Mouse (Mus musculus) heart, postnatal 36 days (tissue): Measurements from ENCODE around the gene Wdr11. TPM values are rescaled to one million over a fixed set of nuclear protein-coding genes. Genes with fewer than 3 reads are reported as not detected.

Experiments
- DNase-seq, 2 experiments: peaks; one replicate each; pipeline ENCODE4 v3.0.0; 2021 to 2022
- intact Hi-C: fragments of 180-260 bp; cut with DNase I; formaldehyde crosslinking; loops from one replicate; pipeline ENCODE4 v1.15.1; 2025
- total RNA-seq, 2 experiments: library from RNA; stranded (reverse); gene quantifications; 2 replicates each; pipeline ENCODE4 v1.2.3; 2021

The Wdr11 gene
- total RNA-seq, 2 experiments from 2014 or later: 23.8 to 24.0 TPM

DNA sequence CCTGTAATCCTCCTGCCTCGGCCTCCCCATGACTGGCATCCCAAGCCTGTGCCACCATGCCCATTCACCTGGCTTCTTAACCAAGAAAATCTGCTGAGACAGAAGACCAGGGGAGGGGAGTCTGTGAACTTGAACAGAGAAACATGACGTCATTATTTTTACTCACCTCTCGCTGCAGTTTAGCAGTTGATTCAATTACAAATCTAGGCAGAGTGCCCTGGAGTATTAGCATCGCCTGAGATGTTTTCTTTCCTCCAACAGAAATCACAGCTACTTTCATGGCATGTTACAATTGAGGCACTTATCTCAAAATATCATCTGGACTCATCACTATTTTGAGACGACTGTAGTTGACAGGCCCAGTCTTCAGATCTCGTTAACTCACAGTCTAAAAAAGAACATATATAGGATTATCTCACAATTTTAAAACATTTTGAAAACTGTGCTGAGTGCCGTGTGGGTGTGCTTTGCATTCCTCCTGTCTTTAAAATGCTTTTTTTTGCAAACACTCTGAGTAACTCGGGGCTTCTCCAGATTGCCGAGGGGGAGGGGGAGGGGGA, 61.3 kb downstream of the Wdr11 start:
- intact Hi-C loops: loop anchor here (1.0 to 5.0 kb wide), 3 partner anchors 620 to 823 kb away; no protein-coding TSS in a partner anchor
- no peak for DNase-seq

DNA sequence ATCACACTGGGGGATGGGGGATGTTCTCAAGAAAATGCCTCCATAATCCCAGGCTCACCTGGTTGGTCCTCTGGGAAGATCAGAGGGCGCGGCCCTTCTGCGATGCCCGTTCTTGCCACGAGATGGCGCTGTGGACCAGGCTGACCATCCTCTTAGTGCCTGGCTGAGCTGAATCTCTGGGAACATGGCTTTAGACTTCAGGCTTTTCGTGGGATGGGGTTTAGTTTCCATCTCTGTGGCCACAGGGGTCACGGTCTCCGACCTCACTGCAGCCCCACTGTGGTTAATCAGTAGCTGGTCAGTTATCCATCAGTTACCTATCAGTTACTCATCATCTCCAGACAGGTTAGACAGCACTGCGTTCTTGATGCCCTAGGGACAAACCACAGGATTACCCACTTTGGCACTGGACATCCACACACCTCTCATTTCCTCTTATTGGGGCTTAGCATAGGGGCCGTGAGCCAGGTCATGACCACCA, 62.2 kb downstream of the Wdr11 start:
- DNase-seq: peak; percentile 75 to 87
- intact Hi-C loops: loop anchor here (1.0 to 5.0 kb wide), 3 partner anchors 619 to 822 kb away; no protein-coding TSS in a partner anchor

DNA sequence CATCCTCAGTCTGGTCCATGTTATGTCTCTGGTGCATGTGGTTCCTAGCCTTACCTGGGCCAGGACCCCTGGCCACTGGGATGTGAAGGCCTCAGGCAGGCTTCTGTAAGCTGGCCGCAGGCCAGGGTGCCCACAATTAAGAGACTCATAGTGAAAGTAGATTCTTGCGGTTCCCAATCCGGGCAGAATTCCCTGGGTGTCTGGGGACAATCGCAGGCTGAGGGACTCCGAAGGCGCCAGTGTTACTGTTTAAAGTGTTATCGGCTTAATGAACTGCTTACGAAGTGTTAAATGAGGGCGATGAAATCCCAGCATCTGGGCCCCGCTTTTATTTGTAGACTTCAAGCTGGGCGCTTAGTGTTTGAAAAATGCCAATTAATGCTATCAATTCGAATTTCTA, 63.3 kb downstream of the Wdr11 start:
- intact Hi-C loops: loop anchor here (5.0 kb wide), 1 partner anchor 727 kb away; no protein-coding TSS in a partner anchor
- DNase-seq: no peak

DNA sequence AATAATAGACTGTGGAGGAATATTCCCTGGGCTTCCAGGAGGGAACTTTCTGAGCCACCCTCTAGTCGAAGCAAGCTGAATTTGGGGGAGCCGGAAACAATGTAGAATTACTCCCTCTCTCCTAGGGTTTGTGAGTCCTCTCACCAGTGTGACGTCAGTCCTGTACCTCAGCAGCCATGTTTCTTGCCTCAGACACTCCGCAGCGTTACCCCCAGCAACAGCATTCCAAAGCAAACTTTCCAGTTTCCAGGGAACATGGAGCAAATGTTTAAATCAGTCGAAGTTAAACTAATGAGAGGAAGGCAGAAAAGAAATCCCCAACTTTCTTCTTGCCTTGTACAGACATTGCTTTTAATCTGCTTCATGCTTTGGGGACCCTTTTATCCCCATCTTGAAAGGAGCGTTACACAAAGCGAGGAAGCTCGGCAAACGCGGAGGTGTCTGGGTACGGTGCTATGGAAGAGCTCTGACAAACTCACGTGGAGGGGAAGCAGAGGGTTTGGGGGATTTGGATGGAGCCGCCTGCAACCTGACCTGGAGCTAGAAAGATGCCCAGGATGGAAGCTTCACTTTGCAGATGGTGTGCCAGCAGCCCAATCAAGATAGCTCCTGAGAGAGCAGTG, 64.1 kb downstream of the Wdr11 start:
- no peak for DNase-seq
- intact Hi-C loops: no loop called here

DNA sequence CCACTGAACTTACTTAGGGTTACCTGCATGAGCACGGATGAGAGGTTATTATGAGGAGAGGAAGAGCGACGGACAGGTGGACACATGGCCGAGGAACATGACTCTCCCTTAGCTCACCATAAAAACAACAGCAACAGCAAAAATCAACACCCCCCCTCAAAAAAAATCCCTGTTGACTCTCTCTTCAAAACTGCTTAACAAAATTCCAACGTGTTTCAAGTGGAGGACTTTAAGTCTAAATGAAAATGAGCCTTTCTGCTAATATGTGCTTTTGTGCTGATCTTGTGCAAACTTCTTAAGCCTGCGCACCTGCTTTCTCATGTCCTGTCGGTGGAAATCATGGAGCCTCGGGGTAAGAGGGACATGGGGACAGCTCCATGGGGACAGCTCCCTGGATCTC, 66.2 kb downstream of the Wdr11 start:
- DNase-seq: no peak
- intact Hi-C loops: no loop called here

DNA sequence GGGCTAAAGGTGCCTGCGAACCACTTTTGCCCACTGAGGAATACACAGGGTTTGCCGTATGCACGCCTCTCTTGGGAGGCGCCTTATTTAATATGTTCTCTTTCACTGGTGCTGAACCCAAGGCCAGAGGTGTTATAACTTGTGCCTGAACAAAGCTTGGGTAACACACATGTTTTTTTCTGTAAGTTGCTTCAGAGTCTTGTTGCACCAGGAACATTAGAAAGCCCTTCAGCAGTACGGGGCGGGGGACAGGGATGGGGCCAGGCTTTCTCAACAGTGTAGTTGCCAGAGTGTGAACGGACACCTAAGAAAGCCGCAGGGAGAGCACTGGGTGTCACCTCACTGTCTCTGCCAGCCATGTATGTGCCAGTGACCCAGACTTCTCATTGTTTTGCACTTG, 68.1 kb downstream of the Wdr11 start:
- intact Hi-C loops: no loop called here
- no peak for DNase-seq

DNA sequence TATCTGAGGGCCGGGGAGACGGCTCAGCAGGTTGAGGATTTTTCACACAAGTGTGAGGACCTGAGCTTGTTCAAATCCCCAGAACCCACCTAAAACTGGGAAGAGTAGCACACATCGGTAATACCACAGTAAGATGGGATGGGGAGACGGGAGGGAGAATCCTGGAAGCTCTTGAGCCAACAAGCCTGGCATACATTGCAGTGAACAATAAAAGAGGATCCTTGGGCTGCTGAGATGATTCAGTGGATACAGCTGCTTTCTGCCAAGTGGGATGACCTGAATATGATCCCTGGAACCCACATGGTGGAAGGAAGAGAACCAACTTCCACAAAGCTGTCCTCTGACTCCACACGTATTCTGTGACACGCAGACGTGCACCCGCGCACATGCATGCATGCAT, 68.9 kb downstream of the Wdr11 start:
- DNase-seq: no peak
- intact Hi-C loops: no loop called here

DNA sequence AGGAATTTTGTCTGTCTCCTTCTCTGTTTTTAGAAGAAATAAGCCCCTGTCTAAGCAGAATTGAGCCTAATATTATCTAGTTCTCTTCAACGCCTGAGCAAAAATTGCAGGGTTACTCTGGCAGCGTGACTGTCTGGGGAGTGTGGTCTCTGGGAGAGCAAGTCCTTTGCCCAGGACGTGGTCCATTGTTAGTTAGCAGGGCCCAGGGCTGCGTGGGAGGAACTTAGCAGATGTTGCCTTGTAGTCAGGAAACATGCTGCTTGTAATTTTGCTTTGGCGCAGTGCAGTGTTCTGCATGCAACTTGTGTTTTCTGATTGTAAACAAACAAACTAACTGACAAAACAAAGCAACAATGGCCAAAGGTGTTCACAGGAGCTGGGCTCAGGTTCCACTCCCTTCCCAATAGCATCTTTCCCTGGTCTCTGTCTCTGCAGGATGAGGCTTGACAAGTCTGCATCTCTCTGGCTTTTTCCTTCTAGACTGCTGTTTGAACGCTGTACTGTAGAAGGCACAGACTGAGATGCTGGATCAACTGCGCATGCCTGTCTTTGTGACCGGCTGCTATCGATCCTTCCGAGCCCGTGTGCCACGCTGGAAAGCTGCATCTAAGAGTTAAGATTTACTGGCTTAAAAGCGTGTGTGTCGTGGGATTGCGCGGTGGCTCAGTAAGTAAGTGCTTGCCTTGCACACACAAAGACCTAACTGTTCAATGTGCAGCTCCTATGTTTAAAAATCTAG, 70.6 kb downstream of the Wdr11 start:
- DNase-seq: peak; percentile 7 to 8
- intact Hi-C loops: no loop called here

DNA sequence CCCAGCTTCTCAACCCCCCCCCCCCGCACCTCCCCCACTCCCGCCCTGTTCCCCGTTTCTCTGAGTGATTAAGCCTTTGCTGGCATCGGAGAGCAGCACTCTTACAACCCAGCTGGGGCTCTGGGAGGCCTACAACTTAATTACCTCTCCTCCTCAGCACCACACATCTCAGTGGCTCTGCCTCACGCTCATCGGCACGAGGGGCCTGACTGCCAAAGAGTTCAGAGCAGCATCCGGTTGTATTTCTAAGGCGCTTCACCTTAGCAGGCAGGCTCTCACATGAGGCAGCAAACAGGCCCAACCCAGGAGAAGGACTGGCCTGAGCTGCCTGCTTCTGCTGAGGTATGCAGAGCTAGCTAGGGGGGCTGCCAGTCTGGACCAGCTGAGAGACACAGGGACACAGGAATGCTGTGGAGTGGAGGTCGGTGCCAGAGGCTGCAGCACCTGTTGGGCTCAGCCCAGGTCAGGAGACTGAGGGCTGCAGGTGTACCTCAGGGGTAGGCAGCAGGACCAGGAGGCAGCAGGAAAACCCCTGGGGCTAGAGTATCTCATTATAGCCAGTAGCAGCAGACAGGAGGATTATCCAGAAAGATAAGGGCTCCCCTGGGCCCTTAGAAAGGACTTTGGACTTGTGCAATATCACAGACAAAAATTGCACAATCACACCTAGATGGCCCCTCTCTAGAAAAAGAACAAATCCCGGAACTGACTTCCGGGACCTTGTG, 72.3 kb downstream of the Wdr11 start:
- intact Hi-C loops: no loop called here
- no peak for DNase-seq

DNA sequence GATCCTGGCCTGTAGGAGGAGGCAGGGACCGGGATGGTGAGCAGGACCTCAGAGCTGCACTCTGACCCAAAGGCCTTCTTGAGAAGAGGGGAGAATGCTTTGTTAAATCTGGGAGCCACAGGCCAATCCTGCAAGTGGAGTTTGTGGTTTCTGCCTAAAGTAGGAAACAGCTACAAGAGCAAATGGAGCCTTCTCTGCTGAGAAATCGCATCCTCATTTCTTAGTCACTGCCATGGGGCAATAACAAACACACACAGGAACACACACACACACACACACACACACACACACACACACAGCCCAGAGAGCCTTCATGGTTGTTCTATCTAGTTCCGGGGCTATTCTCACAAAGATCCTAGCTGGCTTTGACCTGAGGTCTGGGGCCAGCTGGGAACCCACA, 73.7 kb downstream of the Wdr11 start:
- DNase-seq: no peak
- intact Hi-C loops: no loop called here

DNA sequence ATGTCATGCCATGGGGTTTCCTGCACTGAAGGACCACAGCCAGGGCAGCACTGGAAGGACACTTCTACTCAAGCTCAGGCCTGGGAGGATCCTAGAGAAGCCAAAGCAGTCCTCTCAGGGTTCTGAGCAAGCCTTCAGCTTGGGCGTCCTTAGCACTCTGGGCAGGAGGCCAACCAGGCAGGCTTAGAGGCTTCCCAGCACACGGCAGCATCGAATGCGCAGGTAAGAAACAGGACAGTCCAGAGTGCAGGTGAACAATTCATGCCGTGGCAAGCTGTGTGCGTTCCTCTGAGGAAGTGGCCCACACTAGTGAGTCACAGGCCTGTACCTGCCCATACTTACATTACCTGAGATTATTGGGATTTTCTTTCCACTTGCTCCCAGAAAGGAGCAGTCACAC, 74.3 kb downstream of the Wdr11 start:
- intact Hi-C loops: no loop called here
- DNase-seq: no peak

DNA sequence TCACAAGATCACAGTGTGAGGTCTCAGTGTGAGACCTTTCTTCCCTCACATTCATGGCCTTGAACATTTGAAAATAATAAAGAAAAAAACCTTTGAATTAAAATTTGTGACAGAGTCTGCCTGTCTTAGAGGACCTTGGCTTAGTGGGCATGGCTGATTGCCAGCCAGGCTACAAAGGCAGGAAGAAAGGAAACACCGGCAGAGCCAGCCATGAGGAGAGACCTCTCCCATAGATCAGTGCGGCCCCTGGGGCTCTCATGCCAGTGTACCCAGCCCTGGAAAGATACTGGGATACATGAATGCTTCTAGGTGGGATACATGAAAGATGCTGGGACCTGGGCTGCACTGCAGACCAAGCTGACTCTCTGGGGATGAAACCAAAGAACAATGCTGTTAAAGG, 74.9 kb downstream of the Wdr11 start:
- no peak for DNase-seq

DNA sequence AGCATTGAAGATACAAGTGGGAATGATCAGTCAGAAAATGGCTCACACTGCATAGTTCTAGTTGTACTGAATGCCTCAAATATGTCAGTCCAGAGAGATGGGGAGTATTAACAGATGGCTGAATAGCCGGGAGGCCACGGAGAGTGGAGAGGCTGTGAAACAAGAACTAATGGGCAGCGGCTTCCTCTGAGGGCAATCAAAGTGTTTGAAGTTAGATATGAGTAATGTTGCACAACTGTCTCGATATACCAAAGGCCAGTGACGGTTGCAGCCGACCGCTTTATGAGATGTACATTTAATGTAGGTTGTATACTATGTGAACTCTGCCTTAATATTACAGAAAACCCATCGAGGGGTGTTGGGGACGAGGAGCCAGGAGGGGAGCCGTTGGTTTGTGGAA, 78.6 kb downstream of the Wdr11 start:
- DNase-seq: no peak
- intact Hi-C loops: no loop called here

More for the DNA sequence above, 74.9 kb downstream of the Wdr11 start:
- intact Hi-C loops: no loop called here

DNA sequence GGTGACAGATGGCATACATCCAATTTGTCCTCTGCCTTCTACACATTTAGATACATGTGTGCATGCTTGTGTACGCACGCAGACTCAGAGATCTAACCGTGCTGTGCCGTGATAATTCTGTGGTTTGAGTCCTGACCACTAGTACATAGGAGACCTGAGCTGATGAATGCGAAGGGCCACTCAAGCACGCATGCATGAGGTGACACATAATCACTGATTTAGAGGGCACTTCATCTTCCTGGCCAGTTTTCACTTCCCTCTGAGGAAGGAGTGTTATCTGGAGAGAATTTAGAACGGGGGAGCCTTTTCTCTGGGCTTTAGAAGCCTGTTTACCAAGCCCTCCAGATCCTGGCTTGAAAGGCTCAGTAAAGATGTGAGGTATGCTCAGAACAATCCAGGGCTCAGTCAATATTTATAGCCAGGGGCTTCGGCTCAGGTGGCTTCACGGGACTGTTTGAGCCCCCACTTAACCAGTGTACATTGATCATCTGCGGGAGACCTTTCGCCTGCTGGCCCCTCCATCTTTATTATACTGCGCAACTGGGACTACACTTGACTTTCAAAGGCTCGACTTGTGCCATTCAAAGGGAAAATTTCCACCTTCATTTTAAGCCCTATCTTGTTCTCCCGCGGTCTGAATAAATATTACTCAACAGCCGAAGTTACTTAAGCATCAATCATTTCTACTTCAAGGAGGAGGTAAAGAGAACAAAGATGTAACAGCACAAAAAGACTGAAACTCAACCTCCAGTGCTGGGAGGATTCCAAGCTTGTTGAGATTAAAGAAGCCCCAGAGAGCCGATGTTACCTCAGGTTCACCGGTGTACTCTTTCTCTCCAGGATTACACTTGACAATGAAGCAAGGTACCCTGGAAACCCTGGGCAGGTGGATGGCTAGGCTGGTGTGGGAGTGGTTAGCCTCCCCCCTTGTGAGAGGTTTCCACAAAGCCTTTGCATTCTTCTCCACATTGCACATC, 80.3 kb downstream of the Wdr11 start:
- intact Hi-C loops: no loop called here
- no peak for DNase-seq

DNA sequence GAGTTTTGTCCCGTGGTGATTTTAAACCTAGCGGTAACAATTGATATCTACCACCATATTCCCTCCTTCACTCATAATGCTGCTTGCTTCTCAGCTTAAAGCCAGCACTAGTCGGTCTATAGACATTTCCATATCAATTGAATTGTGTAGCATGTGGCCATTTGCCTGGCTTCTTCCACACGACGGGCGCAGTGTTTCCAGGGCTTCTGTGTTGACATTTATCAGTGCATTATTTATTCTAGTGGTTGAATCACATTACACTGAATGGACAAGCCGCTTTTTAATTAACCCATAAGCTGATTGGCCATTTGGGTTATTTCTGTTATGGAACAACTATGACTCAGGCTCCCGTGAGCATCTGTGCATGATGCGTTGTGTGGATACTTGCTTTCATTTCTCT, 82.1 kb downstream of the Wdr11 start:
- DNase-seq: no peak
- intact Hi-C loops: no loop called here

DNA sequence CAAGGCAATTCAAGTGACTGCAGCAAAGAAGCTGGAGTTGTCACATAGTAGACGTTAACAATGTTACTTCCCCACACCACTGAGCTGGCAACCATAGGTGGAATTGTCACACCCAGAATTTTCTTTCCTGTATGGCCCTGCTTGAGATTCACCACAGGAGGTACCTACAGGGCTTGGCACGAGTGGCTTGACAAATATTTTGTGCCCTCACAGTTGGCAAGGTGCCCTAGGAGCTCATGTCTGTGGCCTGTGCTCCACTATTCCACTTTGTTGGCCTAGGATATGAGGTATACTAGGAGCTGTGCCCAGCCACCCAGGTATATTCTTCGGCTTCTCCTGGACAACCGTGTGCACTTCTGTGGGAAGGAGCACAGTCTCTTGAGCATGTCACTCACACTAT, 82.9 kb downstream of the Wdr11 start:
- no peak for DNase-seq
- intact Hi-C loops: no loop called here

DNA sequence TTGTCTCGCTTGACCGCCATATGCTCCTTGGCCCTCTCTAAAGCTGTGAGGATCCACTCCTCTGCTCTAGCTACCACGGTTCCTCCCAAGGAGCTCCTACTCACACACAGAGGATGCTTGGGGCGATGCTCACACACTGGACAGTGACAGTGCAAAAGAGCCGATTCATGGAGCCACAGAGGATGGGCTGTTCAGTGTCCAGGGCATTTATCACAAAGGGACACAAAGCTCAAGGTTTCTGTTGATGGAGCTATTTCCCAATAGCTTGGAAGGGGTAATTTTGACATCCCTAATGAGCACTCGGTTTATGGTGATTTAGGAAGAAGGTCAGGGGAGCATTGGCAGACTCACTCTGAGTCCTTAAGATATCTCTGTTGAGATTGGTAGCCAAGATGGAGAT, 84.2 kb downstream of the Wdr11 start:
- DNase-seq: no peak
- intact Hi-C loops: no loop called here

DNA sequence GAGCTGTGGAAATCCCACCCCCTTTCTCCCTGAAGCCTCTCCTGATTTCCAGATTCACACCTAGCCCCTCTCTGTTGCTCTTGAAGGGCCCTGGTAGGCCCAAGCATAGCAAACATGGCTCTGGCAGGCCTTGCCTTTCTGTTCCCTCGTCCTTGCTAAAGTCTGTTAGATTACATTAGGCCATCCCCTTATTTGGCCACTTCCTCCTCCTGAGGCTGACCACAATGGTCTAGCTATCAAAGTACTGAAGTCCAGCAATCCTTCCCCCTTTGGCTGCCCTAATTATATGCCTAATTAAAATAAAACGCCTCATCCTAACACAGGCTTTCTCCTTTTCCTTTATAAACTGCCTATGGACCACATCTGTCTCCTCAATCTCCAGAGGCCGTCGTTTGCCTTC, 85.5 kb downstream of the Wdr11 start:
- intact Hi-C loops: no loop called here

DNA sequence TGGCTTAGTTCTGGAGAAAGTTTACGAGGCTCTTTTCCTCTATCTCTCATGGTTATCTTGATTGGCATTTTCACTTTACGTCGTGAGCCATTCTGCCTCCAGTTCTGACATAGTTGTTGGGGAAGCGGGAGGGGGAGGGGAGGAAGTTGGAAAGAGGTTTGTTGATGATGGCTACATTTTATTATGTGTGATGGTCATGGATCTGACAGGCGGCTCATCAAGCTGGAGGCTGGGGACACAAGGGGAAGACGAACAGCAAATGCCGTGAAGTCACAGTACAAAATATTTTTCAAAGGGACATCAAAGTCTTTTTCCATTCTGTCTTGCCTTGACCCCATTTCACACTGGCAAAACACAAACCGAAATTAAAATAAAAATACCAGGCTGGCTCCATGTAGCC, 86.8 kb downstream of the Wdr11 start:
- DNase-seq: no peak
- intact Hi-C loops: no loop called here

More for the DNA sequence above, 85.5 kb downstream of the Wdr11 start:
- DNase-seq: no peak

DNA sequence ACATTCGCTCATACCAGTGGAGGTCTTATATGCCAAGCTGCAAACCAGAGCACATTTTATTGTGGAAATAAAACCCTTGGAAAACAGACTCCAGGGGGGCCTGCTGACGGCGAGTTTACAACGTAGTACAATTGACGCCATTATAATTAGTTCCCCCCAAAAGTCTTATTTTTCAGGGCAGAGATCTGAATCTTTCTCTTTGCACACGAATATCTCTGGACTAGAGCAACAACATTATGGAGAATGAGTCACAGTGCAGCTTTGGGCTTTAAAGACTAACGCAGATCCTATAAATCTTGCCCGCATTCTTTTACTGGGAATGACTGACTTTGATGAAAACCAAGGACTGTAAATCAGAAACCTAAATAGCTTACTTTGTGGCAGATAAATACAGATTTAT, 87.3 kb downstream of the Wdr11 start:
- intact Hi-C loops: no loop called here

More for the DNA sequence above, 87.3 kb downstream of the Wdr11 start:
- no peak for DNase-seq
